Mouse (Mus musculus) midbrain, postnatal 0 days (tissue): ENCODE data around the gene AC161166.1. TPM values are rescaled to one million over a fixed set of nuclear protein-coding genes. Genes with fewer than 3 reads are reported as not detected.
A peak's percentile ranks its signal among the peaks of the same experiment; 100 is the strongest.

Experiments used
- ATAC-seq: fragments of 200-750 bp; cut with Nextera tagmentation; 2 replicates; pipeline ENCODE4 v1.8.0; 2017; ENCODE audit warnings: moderate number of reproducible peaks, mild to moderate bottlenecking, moderate TSS enrichment, moderate library complexity; ENCODE audit not compliant: low FRiP score
- DNase-seq: peaks from one replicate; pipeline ENCODE4 v3.0.0-alpha.2; 2015; ENCODE audit warnings: low spot score
- H3K27ac ChIP-seq: fragments of 300-500 bp; sonication (generic); 2 replicates; pipeline ENCODE4 v1.5.1; 2014; ENCODE audit warnings: low read depth, mild to moderate bottlenecking, low read length, mixed read lengths
- H3K27me3 ChIP-seq: fragments of 300-500 bp; sonication (generic); 2 replicates; pipeline ENCODE4 v1.6.1; 2014; ENCODE audit warnings: low read length, control low read depth, mixed read lengths; ENCODE audit not compliant: insufficient read depth
- H3K36me3 ChIP-seq: fragments of 300-500 bp; sonication (generic); 2 replicates; pipeline ENCODE4 v1.6.1; 2014; ENCODE audit warnings: low read length, control low read depth, mixed read lengths; ENCODE audit not compliant: insufficient read depth
- H3K4me1 ChIP-seq: fragments of 300-500 bp; sonication (generic); 2 replicates; pipeline ENCODE4 v1.6.1; 2014; ENCODE audit warnings: mild to moderate bottlenecking, control low read depth, antibody characterized with exemption, low read length, mixed read lengths; ENCODE audit not compliant: insufficient read depth
- H3K4me2 ChIP-seq: fragments of 300-500 bp; sonication (generic); 2 replicates; pipeline ENCODE4 v1.6.1; 2014; ENCODE audit warnings: low read depth, mild to moderate bottlenecking, low read length, mixed read lengths; ENCODE audit not compliant: poor library complexity, severe bottlenecking
- H3K4me3 ChIP-seq: fragments of 300-500 bp; sonication (generic); 2 replicates; pipeline ENCODE4 v1.5.1; 2014; ENCODE audit warnings: low read depth, mild to moderate bottlenecking, low read length, moderate library complexity
- H3K9ac ChIP-seq: fragments of 300-500 bp; sonication (generic); replicated peaks from 2 replicates; pipeline ENCODE4 v1.6.1; 2014; ENCODE audit warnings: mild to moderate bottlenecking, low read length, moderate library complexity, mixed read lengths; ENCODE audit not compliant: poor library complexity, severe bottlenecking
- H3K9me3 ChIP-seq: fragments of 300-500 bp; sonication (generic); 2 replicates; pipeline ENCODE4 v1.6.1; 2016; ENCODE audit warnings: low read length, control low read depth
- CTCF ChIP-seq: IDR thresholded peaks from 2 replicates; pipeline ENCODE4 v1.5.1; 2016; ENCODE audit warnings: antibody characterized with exemption, mild to moderate bottlenecking
- WGBS: fragments of 180-500 bp; shearing (Covaris S2); extraction: QIAGEN DNeasy Blood & Tissue Kit; methylation state at CpG from one replicate; pipeline ENCODE4 v1.1.7; 2014; 5-methylcytosine and 5-hydroxymethylcytosine counted together
- polyA plus RNA-seq: library from polyadenylated mRNA; unstranded; fragments of >200 nt; fragmentation: Nextera tagmentation; extraction: Ambion mirVana; gene quantifications from 2 replicates; pipeline ENCODE4 v1.2.1, GENCODE M21; 2015
- total RNA-seq: library from RNA; depleted of rRNA; stranded (reverse); fragments of >200 nt; gene quantifications from 2 replicates; pipeline ENCODE4 v1.2.3, GENCODE M21; 2014

Gene AC161166.1
- total and polyA plus RNA-seq, 2 experiments from 2014 or later: 0.78 TPM; not detected in 1

- H3K4me1 ChIP-seq: peaks cover 14% of the 10 kb centered on the region
- TF ChIP-seq CTCF: no peak
Observed at GRCm38 (mm10) chr7:24504868-24505267, 7.4 kb downstream of the AC161166.1 start.

DNA sequence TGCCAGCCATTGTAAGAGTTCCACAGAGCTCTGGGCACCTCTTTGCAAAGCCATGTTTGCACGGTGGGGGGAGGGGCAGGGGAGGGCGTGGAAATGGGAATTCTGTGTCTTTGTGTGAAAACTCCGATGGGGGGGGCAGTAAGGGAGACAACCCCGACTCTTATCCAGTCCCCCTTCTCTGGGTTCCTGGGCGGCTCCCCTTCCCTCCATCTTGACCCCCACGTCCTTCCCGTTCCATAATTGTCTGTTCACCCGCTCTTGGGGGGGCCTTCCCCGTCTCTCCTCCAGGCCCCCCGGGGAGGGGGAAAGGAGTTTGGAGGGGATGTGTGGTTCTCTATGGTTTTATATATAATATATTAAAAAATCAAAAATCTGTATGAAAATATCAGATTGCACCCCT is 8.3 kb downstream of the AC161166.1 start:
- H3K4me3 ChIP-seq: no peak overlapping the region
- H3K9me3 ChIP-seq: no peaks in the 10 kb centered on the region
- 25% methylated on average over 9 of the region's 10 CpGs for WGBS
- H3K4me2 ChIP-seq: no peak overlapping the region
- H3K4me1 ChIP-seq: peaks cover 14% of the 10 kb centered on the region
- H3K27me3 ChIP-seq: no peaks in the 10 kb centered on the region
- H3K36me3 ChIP-seq: peaks cover 23% of the 10 kb centered on the region
- H3K9ac ChIP-seq: no peak overlapping the region
- H3K27ac ChIP-seq: 0 out of 2 replicates have a peak overlapping the region, but pooled peaks have one; percentile 51
- no peak for TF ChIP-seq CTCF
- ATAC-seq: no peak
- no peak for DNase-seq

More at GRCm38 (mm10) chr7:24504868-24505267, 7.4 kb downstream of the AC161166.1 start:
- DNase-seq: no peak
- no peak for ATAC-seq
- WGBS: 36% methylated on average over 4 of the region's 4 CpGs
- H3K9ac ChIP-seq: peak overlapping the region; percentile 93; the same call in 1 of the 2 replicates
- H3K4me2 ChIP-seq: no peak overlapping the region
- H3K4me3 ChIP-seq: no peak overlapping the region
- H3K27me3 ChIP-seq: no peaks in the 10 kb centered on the region
- no peaks in the 10 kb centered on the region for H3K9me3 ChIP-seq
- H3K36me3 ChIP-seq: peaks cover 19% of the 10 kb centered on the region
- peak overlapping the region; percentile 99; the same call in 1 of the 2 replicates for H3K27ac ChIP-seq

GRCm38 (mm10) chr7:24501492-24501891 is 10.8 kb downstream of the AC161166.1 start:
- 60% methylated on average over 21 of the region's 21 CpGs for WGBS

DNA sequence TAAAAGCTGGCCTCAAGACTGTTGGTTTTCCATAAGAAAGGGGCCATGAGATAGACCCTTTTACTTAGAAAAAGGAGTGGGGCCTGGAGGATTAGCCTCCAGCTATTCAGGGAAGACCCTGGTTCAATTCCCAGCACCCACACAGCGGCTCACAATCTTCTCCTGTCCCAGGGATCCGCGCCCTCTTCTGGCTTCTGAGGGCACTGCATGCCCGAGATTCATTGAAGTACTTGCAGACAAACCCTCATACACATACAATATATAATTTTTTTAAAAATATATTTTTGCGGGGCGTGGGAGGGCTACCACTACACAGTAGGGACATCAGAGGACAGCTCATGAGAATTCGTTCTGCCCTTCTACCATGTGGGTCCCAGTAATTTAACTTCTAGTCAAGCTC is 11.3 kb downstream of the AC161166.1 start:
- Histone ChIP-seq H3K9me3 (no peaks in the 10 kb centered on the region), H3K27me3 (no peaks in the 10 kb centered on the region), H3K4me2 (no peak overlapping the region), H3K9ac (no peak overlapping the region), H3K4me3 (no peak overlapping the region), H3K4me1 (peaks cover 8% of the 10 kb centered on the region; the same call in 1 of the 2 replicates), H3K36me3 (peaks cover 23% of the 10 kb centered on the region), H3K27ac (no peak overlapping the region)
- DNase-seq (peak; percentile 48), ATAC-seq (no peak)
- WGBS: 41% methylated on average over 7 of the region's 7 CpGs
- peak; percentile 62 for TF ChIP-seq CTCF

More at GRCm38 (mm10) chr7:24501492-24501891, 10.8 kb downstream of the AC161166.1 start:
- peak; percentile 43 for TF ChIP-seq CTCF
- DNase-seq (no peak), ATAC-seq (no peak)
- H3K27ac ChIP-seq: no peak overlapping the region
- peaks cover 23% of the 10 kb centered on the region for H3K36me3 ChIP-seq
- H3K4me2 ChIP-seq: no peak overlapping the region
- no peaks in the 10 kb centered on the region for H3K27me3 ChIP-seq
- no peak overlapping the region for H3K9ac ChIP-seq
- H3K4me3 ChIP-seq: no peak overlapping the region
- H3K4me1 ChIP-seq: peaks cover 8% of the 10 kb centered on the region; the same call in 1 of the 2 replicates
- H3K9me3 ChIP-seq: no peaks in the 10 kb centered on the region

GRCm38 (mm10) chr7:24499856-24500577 is 12.2 kb downstream of the AC161166.1 start:
- Histone ChIP-seq H3K9me3 (no peaks in the 10 kb centered on the region), H3K4me3 (no peak overlapping the region), H3K4me1 (no peaks in the 10 kb centered on the region), H3K9ac (no peak overlapping the region), H3K4me2 (no peak overlapping the region; the same call in 1 of the 2 replicates), H3K27ac (no peak overlapping the region), H3K36me3 (peaks cover 23% of the 10 kb centered on the region), H3K27me3 (no peaks in the 10 kb centered on the region)
- no peak for TF ChIP-seq CTCF
- DNase-seq (no peak), ATAC-seq (peak; percentile 17; the same call in 1 of the 2 replicates)
- 25% methylated on average over 41 of the region's 43 CpGs for WGBS

- 88% methylated on average over 8 of the region's 8 CpGs for WGBS
- no peaks in the 10 kb centered on the region for H3K27me3 ChIP-seq
- no peak for DNase-seq
- no peak overlapping the region for H3K4me2 ChIP-seq
- H3K36me3 ChIP-seq: no peaks in the 10 kb centered on the region; the same call in 1 of the 2 replicates
- no peak for ATAC-seq
- H3K27ac ChIP-seq: no peak overlapping the region; the same call in 1 of the 2 replicates
- no peak for TF ChIP-seq CTCF
- peaks cover 30% of the 10 kb centered on the region for H3K4me1 ChIP-seq
- H3K9ac ChIP-seq: no peak overlapping the region
- H3K4me3 ChIP-seq: no peak overlapping the region
- H3K9me3 ChIP-seq: no peaks in the 10 kb centered on the region
Observed at GRCm38 (mm10) chr7:24488303-24488702, 24.0 kb downstream of the AC161166.1 start.
